Mouse (Mus musculus): ENCODE results near the gene Rab9b. TPM values are rescaled to one million over a fixed set of nuclear protein-coding genes. Genes with fewer than 3 reads are reported as not detected.

The Rab9b gene
- polyA plus RNA-seq (2012; rRNA removed; ENCODE audit: low replicate concordance), result 0.03 TPM in 1 of 2 replicates, not detected in the other

DNA sequence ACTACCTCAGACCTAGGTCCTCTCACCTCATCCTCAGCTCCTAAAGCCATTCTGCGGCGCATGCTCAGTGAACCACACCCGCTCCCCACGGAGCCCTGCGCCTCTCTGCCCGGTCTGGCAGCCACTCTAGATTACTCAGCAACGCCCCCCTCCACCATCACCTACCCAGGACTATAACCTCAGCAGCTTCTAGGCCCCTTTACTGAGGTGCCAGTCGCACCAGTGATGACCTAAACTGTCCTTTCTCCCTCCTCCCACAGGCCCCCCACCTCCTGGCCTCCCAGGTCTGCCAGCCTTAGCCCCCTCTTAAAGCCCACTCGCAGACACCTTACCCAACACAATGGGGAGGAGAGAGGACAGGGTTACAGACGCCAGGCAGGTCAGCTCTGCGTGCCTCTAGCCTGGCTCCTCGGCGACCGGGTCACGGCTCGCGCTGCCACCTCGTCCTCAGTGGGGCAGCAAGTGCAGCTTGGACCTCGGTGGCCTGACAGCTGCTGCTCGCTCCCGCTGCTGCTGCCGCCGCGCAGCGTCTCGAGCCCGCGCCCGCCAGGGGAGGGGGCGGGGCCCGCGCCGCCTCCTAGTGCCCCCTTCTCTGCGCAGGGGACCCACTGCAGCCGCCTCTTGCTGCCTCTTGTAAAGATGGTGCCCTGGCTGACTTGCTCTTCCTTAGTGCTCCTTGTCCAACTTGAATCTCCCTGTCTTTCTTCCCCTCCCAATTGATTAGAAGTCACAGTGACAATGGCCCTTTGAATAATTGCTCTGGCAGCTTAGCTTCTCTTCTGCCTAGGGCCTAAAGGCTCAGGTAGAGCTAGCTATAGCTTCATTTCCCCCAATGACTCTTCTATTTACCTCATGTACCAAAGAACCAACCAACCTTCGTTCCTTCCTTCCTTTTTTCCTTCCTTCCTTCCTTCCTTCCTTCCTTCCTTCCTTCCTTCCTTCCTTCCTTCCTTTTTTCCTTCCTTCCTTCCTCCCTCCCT is at the start of gene Rab9b:
TSS of gene Rab9b (minus strand) at position 695 of the 980 bp plus-strand sequence.

DNA sequence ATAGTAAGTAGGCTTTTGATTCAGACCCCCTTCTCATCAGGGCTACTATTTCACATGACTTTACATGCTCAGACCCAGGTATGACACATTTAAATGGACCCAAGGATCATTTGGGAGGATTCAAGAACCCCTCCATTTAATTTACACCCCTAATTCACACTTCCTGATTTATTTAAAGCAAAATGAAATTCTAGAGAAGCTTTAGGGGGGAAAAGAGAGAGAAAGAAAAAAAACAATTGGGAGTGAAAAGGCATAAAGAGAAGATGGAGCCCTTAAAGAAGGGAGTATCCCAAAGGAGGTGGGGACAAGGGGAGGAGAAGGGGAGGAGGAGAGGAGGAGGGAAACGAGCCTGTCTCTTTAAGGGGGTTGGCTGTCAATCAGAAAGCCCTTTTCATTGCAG is 46.2 kb downstream of the Rab9b start, which contains the start of gene Plp1:
TSS of gene Plp1 (plus strand) at position 301 of the 400 bp plus-strand sequence.

Other genes with a start within 250 kb of the Rab9b start
- 1.5 and 2.3 TPM in 2 replicates for gene Tceal1, start 160.8 kb downstream of the Rab9b start, polyA plus RNA-seq (2012; rRNA removed; ENCODE audit: low replicate concordance)
- gene Morf4l2, start 125.1 kb downstream of the Rab9b start, polyA plus RNA-seq (2012; rRNA removed; ENCODE audit: low replicate concordance), result 57.8 and 91.2 TPM in 2 replicates
- not detected in 2 replicates for gene Glra4, start 88.6 kb downstream of the Rab9b start, polyA plus RNA-seq (2012; rRNA removed; ENCODE audit: low replicate concordance)
- gene Plp1, start 46.1 kb downstream of the Rab9b start, polyA plus RNA-seq (2012; rRNA removed; ENCODE audit: low replicate concordance), result 3.9 and 6.1 TPM in 2 replicates
- gene H2bfm, start 58.6 kb upstream of the Rab9b start, polyA plus RNA-seq (2012; rRNA removed; ENCODE audit: low replicate concordance), result not detected in 2 replicates
- not detected in 2 replicates for gene Tmsb15b2, start 106.7 kb upstream of the Rab9b start, polyA plus RNA-seq (2012; rRNA removed; ENCODE audit: low replicate concordance)
- gene Tmsb15l, start 108.1 kb upstream of the Rab9b start, polyA plus RNA-seq (2012; rRNA removed; ENCODE audit: low replicate concordance), result 0.23 and 0.62 TPM in 2 replicates
- 2.5 TPM in 1 of 2 replicates, not detected in the other for gene Tmsb15b1, start 108.1 kb upstream of the Rab9b start, polyA plus RNA-seq (2012; rRNA removed; ENCODE audit: low replicate concordance)
- 0.20 and 1.5 TPM in 2 replicates for gene Zcchc18, start 124.4 kb upstream of the Rab9b start, polyA plus RNA-seq (2012; rRNA removed; ENCODE audit: low replicate concordance)
- 2.6 and 3.9 TPM in 2 replicates for gene Slc25a53, start 169.5 kb upstream of the Rab9b start, polyA plus RNA-seq (2012; rRNA removed; ENCODE audit: low replicate concordance)
- gene Fam199x, start 180.8 kb upstream of the Rab9b start, polyA plus RNA-seq (2012; rRNA removed; ENCODE audit: low replicate concordance), result 0.56 and 1.2 TPM in 2 replicates